Mouse (Mus musculus): ENCODE results near the gene Atl1. TPM values are rescaled to one million over a fixed set of nuclear protein-coding genes. Genes with fewer than 3 reads are reported as not detected.
A peak's percentile ranks its signal among the peaks of the same experiment; 100 is the strongest.

Atl1 gene
- total RNA-seq, 4 experiments from 2014 or later = 3.4 to 6.1 (median 5.0) TPM

GRCm38 (mm10) chr12:69939291-69939690 lies 46.9 kb downstream of the Atl1 start:
- DNase-seq (ENCODE audit: low spot score) = no peak

- DNase-seq (ENCODE audit: low spot score) = no peak
Observed at GRCm38 (mm10) chr12:69941655-69942329, 49.4 kb downstream of the Atl1 start.

GRCm38 (mm10) chr12:69945861-69946260 lies 53.4 kb downstream of the Atl1 start:
- DNase-seq (ENCODE audit: low spot score) = no peak

DNA sequence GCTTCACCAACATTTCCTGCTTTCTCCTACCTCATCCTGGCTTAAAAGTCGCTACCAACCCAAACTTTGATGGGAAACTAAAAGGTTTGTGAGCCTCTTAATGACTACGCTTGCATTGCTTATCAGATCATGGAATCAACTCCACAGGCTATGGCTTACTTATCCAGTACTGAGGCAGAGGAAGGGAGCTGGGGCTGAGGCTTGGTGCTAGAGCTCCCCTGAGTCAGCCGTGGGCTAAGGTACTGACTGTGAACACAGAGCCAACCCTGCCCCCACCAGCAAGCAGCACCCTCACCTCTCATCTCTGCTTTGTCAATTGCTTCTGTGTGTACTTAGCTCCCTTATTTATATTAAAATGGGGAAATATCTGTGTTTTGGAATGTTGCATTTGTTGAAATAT lies 55.1 kb downstream of the Atl1 start:
- DNase-seq (ENCODE audit: low spot score) = no peak

- DNase-seq (ENCODE audit: low spot score) = no peak
Observed at GRCm38 (mm10) chr12:69957378-69957777, 65.0 kb downstream of the Atl1 start.

GRCm38 (mm10) chr12:69962468-69962867 lies 70.1 kb downstream of the Atl1 start:
- peak; percentile 72 for DNase-seq (ENCODE audit: low spot score)

DNA sequence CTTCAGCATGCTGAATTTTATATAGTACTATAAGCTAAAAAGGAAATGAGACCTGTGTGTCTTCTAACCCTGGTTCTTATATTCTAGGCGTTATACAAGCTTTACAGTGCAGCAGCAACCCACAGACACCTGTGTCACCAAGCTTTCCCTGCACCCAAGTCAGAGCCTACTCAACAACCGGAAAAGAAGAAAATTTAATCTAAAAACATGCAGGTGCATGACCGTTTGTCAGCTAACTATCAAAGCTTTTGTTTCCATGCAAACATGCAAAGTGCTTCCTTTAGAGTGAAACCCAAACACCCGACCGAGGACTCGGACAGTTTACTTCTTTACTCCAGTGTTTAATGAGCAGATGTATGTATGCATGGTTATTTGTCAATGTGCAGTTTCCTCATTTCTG lies 70.7 kb downstream of the Atl1 start:
- DNase-seq (ENCODE audit: low spot score) = no peak

GRCm38 (mm10) chr12:69965644-69966043 lies 73.2 kb downstream of the Atl1 start:
- DNase-seq (ENCODE audit: low spot score) = no peak

GRCm38 (mm10) chr12:69966071-69966470 lies 73.7 kb downstream of the Atl1 start:
- peak; percentile 33 for DNase-seq (ENCODE audit: low spot score)

DNA sequence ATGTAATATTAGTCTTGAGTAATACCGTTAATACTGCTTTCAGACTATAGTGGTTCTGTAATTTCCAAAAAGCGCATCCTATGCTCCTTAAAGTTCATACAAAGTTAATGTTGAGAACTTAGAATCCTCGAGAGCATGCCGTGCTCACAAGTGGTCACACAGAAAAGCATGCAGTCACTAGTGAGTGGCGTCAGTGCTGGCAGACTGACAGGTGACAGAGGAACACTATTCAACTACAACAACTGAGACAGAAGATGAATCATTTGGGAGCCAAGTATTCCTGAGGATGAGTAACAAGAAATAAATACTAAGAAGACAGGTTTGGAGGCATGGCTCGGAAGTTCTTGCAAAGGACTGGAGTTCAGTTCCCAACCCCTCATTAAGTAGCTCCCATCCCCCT lies 74.7 kb downstream of the Atl1 start:
- no peak for DNase-seq (ENCODE audit: low spot score)

DNA sequence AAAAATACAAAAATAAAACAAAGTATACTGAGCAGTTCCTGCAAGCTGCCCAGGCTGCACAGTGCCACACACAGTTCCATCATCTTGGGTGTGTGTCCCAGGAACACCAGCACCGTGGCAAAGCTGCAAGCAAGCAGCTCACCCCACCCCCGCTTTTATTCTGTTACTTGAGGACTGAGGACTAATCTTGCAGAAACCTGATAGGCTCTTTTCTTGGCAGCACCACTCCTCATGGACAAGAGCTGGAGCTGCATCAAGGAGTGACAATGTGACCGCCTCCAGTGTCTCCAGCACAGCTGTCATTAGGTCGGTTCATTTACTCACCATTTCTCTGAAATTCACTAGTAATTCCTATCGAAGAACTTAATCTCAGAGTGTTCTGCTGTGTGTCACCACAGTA lies 75.7 kb downstream of the Atl1 start:
- DNase-seq (ENCODE audit: low spot score) = peak; percentile 38

DNA sequence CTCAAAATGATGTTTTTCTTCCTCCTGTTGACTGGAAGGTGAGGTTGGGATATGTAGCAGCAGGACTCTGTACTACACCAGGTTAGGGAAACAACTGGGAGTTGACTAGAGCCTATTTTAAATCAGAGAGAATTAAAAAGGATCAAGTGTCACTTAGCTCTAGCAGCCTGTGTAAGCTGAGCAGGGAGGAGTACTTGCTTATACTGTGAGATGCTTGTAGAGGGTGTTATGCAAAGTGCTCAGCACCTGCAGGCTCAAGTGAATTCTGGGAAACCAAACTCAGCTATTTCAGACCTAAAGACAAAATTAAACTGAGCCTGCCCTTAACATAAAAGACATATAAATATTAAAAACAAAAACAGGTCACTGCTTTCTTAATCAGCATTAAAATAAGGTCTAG lies 81.3 kb downstream of the Atl1 start:
- DNase-seq (ENCODE audit: low spot score) = no peak

DNA sequence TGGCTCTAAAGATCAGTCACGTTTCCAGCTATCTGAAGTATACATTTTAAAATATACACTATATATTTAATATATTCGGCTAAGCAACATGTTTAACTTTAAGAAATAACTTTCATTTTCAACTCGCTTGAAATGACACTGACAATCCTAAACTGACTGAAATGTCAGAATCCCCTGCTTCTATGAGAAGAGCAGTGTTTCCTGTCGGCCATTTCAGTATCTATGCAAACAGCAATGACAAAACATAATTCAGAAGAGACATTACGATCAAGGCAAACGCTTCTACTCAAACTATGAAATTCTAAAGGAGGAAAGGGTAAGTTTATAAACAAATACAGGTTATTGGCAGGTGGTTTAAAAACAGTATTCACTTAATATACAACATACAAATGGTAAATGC lies 84.3 kb downstream of the Atl1 start:
- DNase-seq (ENCODE audit: low spot score) = no peak

DNA sequence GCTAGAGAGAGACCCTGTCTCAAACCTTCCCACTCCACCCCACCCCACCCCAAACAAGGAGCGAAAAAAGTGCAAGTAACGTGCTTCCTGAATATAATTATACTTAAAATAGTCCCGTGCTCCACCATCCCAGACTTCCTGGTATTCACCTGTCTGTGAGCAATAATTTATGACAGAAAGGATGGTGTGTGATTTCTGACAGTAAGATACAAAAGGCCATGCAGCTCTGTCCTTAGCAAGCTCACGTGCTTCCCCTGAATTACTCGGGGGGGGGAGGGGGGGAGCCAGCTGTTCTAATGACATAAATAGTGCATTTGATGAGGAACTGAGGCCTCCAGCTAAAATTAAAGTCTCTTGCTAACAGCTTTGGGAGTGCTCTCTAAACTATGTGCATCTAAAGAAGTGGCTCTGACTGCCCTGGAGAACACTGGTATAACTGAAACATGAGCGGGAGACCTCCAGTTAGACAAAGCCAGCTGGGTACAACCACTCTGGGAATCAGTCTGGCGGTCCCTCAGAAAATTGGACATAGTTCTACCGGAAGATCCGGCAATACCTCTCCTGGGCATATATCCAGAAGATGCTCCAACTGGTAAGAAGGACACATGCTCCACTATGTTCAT lies 85.1 kb downstream of the Atl1 start:
- DNase-seq (ENCODE audit: low spot score) = no peak

DNA sequence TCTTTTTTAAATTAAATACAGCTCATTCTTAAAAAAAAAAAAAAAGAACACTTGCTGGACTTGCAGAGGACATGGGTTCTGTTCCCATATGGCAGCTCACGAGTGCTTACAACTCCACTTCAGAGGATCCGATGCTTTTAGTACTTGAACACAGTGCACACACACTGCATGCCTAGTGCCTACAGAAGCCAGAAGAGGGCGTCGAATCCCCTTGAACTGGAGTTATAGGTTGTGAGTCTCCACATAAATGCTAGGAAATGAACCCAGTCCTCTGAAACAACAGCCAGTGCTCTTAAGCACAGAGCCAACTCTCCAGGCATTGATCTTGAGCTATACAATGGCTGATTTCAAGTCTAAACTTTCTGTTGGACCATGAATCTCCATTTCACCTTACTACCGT lies 90.5 kb downstream of the Atl1 start:
- no peak for DNase-seq (ENCODE audit: low spot score)

GRCm38 (mm10) chr12:69985546-69985945 lies 93.1 kb downstream of the Atl1 start:
- DNase-seq (ENCODE audit: low spot score) = no peak

- DNase-seq (ENCODE audit: low spot score) = peak; percentile 28
Observed at GRCm38 (mm10) chr12:69986241-69986762, 93.9 kb downstream of the Atl1 start.

GRCm38 (mm10) chr12:69986786-69987497 lies 94.5 kb downstream of the Atl1 start, which contains the start of gene Sav1:
TSS of gene Sav1 (minus strand) at chr12:69987002.
- DNase-seq (ENCODE audit: low spot score) = peak; percentile 90

DNA sequence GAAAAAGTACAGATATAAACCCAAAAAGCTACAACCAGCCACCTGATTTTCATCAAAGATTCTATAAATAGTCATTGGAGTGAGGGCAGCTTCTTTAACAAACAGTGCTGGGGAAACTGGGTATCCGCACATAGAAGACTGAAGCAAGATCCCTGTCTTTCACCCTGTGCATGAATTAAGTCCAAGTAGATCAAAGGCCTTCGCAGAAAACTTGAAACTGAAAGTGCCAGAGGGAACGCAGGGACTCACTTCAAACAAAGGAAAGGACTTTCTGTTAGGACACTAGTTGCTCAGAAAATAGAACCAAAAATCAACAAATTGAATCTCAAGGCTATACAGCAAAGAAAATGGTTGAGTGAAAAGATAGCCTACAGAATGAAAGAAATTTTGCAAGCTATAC lies 103.0 kb downstream of the Atl1 start:
- DNase-seq (ENCODE audit: low spot score) = no peak

- no peak for DNase-seq (ENCODE audit: low spot score)
Observed at GRCm38 (mm10) chr12:69998186-69998983, 106.0 kb downstream of the Atl1 start.

GRCm38 (mm10) chr12:70005103-70005502 lies 112.7 kb downstream of the Atl1 start:
- no peak for DNase-seq (ENCODE audit: low spot score)

GRCm38 (mm10) chr12:70010356-70010755 lies 117.9 kb downstream of the Atl1 start:
- no peak for DNase-seq (ENCODE audit: low spot score)
